Mouse (Mus musculus) ES-E14 (cell line): ENCODE results near the gene Gm13279. TPM values are rescaled to one million over a fixed set of nuclear protein-coding genes. Genes with fewer than 3 reads are reported as not detected.
"Not testable (repeated sequence)": the region's sequence is repeated elsewhere in the genome, so short reads cannot be mapped to it uniquely, and the experiment has no call there.

Experiments used
- DNase-seq: peaks from one replicate; pipeline ENCODE4 v3.0.0-alpha.2; 2013; ENCODE audit warnings: low read depth, low spot score
- H3K27ac ChIP-seq: 2 replicates; pipeline ENCODE4 v1.5.1; 2012; ENCODE audit warnings: low read depth, mild to moderate bottlenecking, low read length, moderate library complexity, mixed read lengths; ENCODE audit not compliant: poor library complexity, insufficient read depth, severe bottlenecking
- H3K36me3 ChIP-seq: 2 replicates; pipeline ENCODE4 v1.6.1; 2012; ENCODE audit warnings: mild to moderate bottlenecking, low read length, moderate library complexity, mixed read lengths; ENCODE audit not compliant: control insufficient read depth, poor library complexity, insufficient read depth, severe bottlenecking
- H3K4me1 ChIP-seq, 2 experiments: fragments of 150-350 bp in 1 of 2; sonication (generic) in 1 of 2; 2 replicates each; pipeline ENCODE4 v1.6.1; 2012; ENCODE audit warnings: low read length in 2 of 2, mild to moderate bottlenecking in 1 of 2, mixed read lengths in 1 of 2; ENCODE audit not compliant: control insufficient read depth in 2 of 2, insufficient read depth in 2 of 2, poor library complexity in 1 of 2
- H3K4me3 ChIP-seq, 2 experiments: fragments of 150-350 bp in 1 of 2; sonication (generic) in 1 of 2; 2 replicates each; pipeline ENCODE4 v1.5.1; 2012; ENCODE audit warnings: low read length in 2 of 2, low read depth in 1 of 2, mild to moderate bottlenecking in 1 of 2, mixed read lengths in 1 of 2; ENCODE audit not compliant: insufficient read depth in 1 of 2, poor library complexity in 1 of 2, severe bottlenecking in 1 of 2
- H3K9ac ChIP-seq: 2 replicates; pipeline ENCODE4 v1.6.1; 2012; ENCODE audit warnings: low read depth, mild to moderate bottlenecking, low read length, mixed read lengths; ENCODE audit not compliant: poor library complexity, insufficient read depth, severe bottlenecking
- H3K9me3 ChIP-seq: fragments of 150-350 bp; sonication (generic); 2 replicates; pipeline ENCODE4 v1.6.1; 2012; ENCODE audit warnings: low read depth, mild to moderate bottlenecking, low read length; ENCODE audit not compliant: control insufficient read depth, insufficient read depth
- CHD2 ChIP-seq: IDR thresholded peaks from 2 replicates; pipeline ENCODE4 v1.6.1; 2014; ENCODE audit warnings: mild to moderate bottlenecking, low read depth, low read length, inconsistent platforms
- HCFC1 ChIP-seq: IDR thresholded peaks from 2 replicates; pipeline ENCODE4 v1.6.1; 2012; ENCODE audit warnings: low read length, inconsistent platforms, borderline replicate concordance; ENCODE audit not compliant: insufficient read depth
- MAFK ChIP-seq: IDR thresholded peaks from 2 replicates; pipeline ENCODE4 v1.6.1; 2014; ENCODE audit warnings: mild to moderate bottlenecking, low read depth, low read length, inconsistent platforms; ENCODE audit not compliant: insufficient read depth
- ZC3H11A ChIP-seq: IDR thresholded peaks from 2 replicates; pipeline ENCODE4 v1.6.1; 2012; ENCODE audit warnings: low read depth, mild to moderate bottlenecking, inconsistent platforms, low read length, borderline replicate concordance
- ZNF384 ChIP-seq: IDR thresholded peaks from 2 replicates; pipeline ENCODE4 v1.6.1; 2012; ENCODE audit warnings: low read depth, low read length, inconsistent platforms
- in situ Hi-C, 2 experiments: fragments of 600-800 bp; cut with MboI; formaldehyde crosslinking; loops; one replicate each; pipeline ENCODE4 v1.15.1; 2025; ENCODE audit warnings: low sequenced_read_pairs in 2 of 2, inconsistent platforms in 1 of 2; ENCODE audit not compliant: unreplicated experiment in 2 of 2
- total RNA-seq: library from RNA; depleted of rRNA; stranded (reverse); fragments of 300-350 nt; gene quantifications from 2 replicates; pipeline ENCODE4 v1.2.3, GENCODE M21; 2012

Gene Gm13279
- total RNA-seq, 1 experiment: not detected

- in situ Hi-C loops, H3K4me3 ChIP-seq, H3K27ac ChIP-seq: not testable (repeated sequence)
Measured at GRCm38 (mm10) chr4:88805231-88805630, 8.0 kb downstream of the Gm13279 start, which contains the start of gene Gm13288. Gm13288 (plus strand) TSS chr4:88805531.

GRCm38 (mm10) chr4:88805761-88806160 is 8.6 kb downstream of the Gm13279 start:
- H3K4me3 ChIP-seq, H3K4me1 ChIP-seq: not testable (repeated sequence)

More at GRCm38 (mm10) chr4:88805231-88805630, 8.0 kb downstream of the Gm13279 start, which contains the start of gene Gm13288:
- DNase-seq, H3K36me3 ChIP-seq, H3K9me3 ChIP-seq, H3K9ac ChIP-seq, H3K4me1 ChIP-seq: not testable (repeated sequence)

GRCm38 (mm10) chr4:88815928-88816327 is 18.7 kb downstream of the Gm13279 start, which contains the start of gene Ifna7:
Ifna7 (plus strand) TSS chr4:88816228.
- H3K9ac ChIP-seq: no peak within 1 kb of the TSS
- no peaks in the 10 kb centered on the region for H3K4me1 ChIP-seq
- in situ Hi-C loops: no loop called here
- no peaks in the 10 kb centered on the region for H3K9me3 ChIP-seq
- no peaks in the 10 kb centered on the region for H3K36me3 ChIP-seq
- no peak within 1 kb of the TSS for H3K4me3 ChIP-seq
- no peak within 1 kb of the TSS for H3K27ac ChIP-seq
- no peak for DNase-seq
- TF ChIP-seq CHD2 (no peak), MAFK (no peak), ZC3H11A (no peak)

More at GRCm38 (mm10) chr4:88805761-88806160, 8.6 kb downstream of the Gm13279 start:
- DNase-seq, H3K36me3 ChIP-seq, in situ Hi-C loops, H3K27ac ChIP-seq, H3K9me3 ChIP-seq, H3K9ac ChIP-seq: not testable (repeated sequence)

- DNase-seq: no peak
- in situ Hi-C loops: no loop called here
- H3K4me3 ChIP-seq: no peak within 1 kb of the TSS
- no peak within 1 kb of the TSS for H3K27ac ChIP-seq
- H3K36me3 ChIP-seq: no peaks in the 10 kb centered on the region
- no peaks in the 10 kb centered on the region for H3K4me1 ChIP-seq
- H3K9ac ChIP-seq: no peak within 1 kb of the TSS
- no peak for TF ChIP-seq ZC3H11A
- no peak for TF ChIP-seq HCFC1
- no peaks in the 10 kb centered on the region for H3K9me3 ChIP-seq
Measured at GRCm38 (mm10) chr4:88819659-88820058, 22.5 kb downstream of the Gm13279 start, which contains the start of gene Ifna11. Ifna11 (plus strand) TSS chr4:88819959.

GRCm38 (mm10) chr4:88822995-88823394 is 25.8 kb downstream of the Gm13279 start:
- H3K36me3 ChIP-seq: no peaks in the 10 kb centered on the region
- H3K4me1 ChIP-seq: no peaks in the 10 kb centered on the region
- no peaks in the 10 kb centered on the region for H3K9me3 ChIP-seq
- no peak overlapping the region for H3K4me3 ChIP-seq
- TF ChIP-seq MAFK: no peak
- TF ChIP-seq HCFC1: no peak
- TF ChIP-seq ZC3H11A: no peak
- no peak for TF ChIP-seq ZNF384
- TF ChIP-seq CHD2: no peak
- in situ Hi-C loops: no loop called here
- H3K27ac ChIP-seq: no peak overlapping the region
- no peak for DNase-seq
- no peak overlapping the region for H3K9ac ChIP-seq

- DNase-seq, H3K4me3 ChIP-seq, H3K27ac ChIP-seq, H3K36me3 ChIP-seq, H3K9ac ChIP-seq, H3K4me1 ChIP-seq, in situ Hi-C loops, H3K9me3 ChIP-seq: not testable (repeated sequence)
Measured at GRCm38 (mm10) chr4:88827116-88827515, 29.9 kb downstream of the Gm13279 start, which contains the start of gene Ifna6. Ifna6 (plus strand) TSS chr4:88827416.
